Mouse (Mus musculus) common myeloid progenitor, adult 5-6 weeks (primary cell): ENCODE results near the gene Gm37240. TPM values are rescaled to one million over a fixed set of nuclear protein-coding genes. Genes with fewer than 3 reads are reported as not detected.

Experiments
- ATAC-seq: replicated peaks from 2 replicates; pipeline ENCODE4 v1.8.0; 2016; ENCODE audit warnings: low read depth, mild to moderate bottlenecking, moderate TSS enrichment, inconsistent platforms; ENCODE audit not compliant: poor library complexity, severe bottlenecking
- total RNA-seq: library from RNA; stranded (forward); fragments of 200-1000, 187-1606 nt; gene quantifications from 2 replicates; pipeline ENCODE4 v1.2.3, GENCODE M21; 2017

Gm37240 gene
- total RNA-seq, 1 experiment from 2014 or later = not detected

- no peak for ATAC-seq
Measured at GRCm38 (mm10) chr3:84512774-84513515, 1374.4 kb downstream of the Gm37240 start.

GRCm38 (mm10) chr3:84505193-84505592 is 1382.1 kb downstream of the Gm37240 start:
- ATAC-seq = no peak

DNA sequence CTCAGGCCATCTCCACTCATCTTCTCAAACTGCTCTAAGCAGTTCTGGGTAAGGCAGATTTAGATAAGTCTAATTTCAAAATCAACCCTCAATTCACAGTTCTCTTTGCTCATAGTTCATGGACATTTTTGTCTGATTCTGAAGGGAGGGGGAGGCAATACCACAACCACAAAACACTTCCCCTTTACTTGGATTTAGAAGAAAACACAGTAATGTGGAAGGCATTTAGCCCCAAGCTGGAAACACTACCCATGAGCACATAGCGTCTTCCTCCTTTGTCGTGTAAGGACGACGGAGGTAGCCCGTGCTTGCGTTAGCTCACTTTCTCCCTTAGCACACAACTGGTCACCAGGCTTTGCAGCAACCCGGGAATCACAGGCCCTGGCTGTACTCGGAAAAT is 1383.0 kb downstream of the Gm37240 start:
- peak; percentile 97 for ATAC-seq

GRCm38 (mm10) chr3:84502101-84502500 is 1385.2 kb downstream of the Gm37240 start:
- ATAC-seq = no peak

DNA sequence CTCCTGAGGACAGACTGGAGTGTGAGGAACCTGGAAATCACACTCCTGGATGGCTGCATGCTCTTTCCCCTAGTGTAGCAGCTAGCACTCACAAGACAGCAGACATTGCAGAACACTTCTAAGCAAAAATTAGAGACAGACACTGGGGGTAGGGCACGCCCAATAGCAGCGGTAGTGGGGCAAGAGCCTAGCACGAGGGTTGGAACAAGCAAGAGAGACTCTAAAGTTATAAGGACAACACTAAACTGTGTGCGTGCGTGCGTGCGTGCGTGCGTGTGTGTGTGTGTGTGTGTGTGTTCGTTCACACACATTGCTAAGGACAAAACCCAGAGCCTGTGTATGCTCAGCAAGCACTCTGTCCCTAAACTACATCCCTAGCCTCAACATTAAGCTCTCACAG is 1386.8 kb downstream of the Gm37240 start:
- no peak for ATAC-seq

DNA sequence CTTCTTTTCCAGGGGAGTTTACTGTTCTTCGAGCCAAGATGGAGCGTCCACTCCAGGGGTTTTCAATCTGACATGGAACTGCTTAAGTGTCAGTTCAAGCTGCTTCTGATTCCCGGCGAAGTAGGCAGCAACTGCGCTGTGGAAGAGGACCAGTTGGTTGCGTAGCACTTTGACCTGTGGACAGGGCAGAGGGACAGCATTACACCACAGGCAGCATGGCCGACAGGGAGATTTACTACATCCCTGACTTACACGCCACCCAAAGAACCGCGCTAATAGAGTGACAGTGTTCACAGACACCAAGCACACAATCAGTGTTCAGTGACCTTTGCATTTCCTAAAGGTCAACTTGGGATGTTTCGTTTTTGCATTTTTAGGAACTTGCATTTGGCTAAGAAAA is 1389.6 kb downstream of the Gm37240 start:
- no peak for ATAC-seq

DNA sequence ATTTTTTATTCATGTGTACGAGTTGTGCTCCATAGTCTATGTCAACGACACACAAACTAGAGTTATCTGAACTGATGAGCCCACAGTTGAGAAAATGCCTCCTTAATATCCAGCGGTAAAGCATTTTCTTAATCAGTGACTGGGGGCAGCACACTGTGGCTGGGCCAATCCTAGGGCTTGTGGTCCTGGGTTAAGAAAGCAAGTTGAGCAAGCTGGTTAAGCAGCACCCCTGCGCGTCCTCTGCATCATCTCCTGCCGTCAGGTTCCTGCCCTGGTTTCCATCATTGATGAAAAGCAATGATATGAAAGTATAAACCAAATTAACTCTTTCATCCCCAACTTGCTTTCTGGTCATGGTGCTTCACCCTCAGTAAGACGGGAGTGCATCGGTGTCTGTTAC is 1394.7 kb downstream of the Gm37240 start:
- ATAC-seq = 0 out of 2 replicates have a peak, but pooled peaks have one; percentile 27

- ATAC-seq = peak; percentile 93
Measured at GRCm38 (mm10) chr3:84492148-84492547, 1395.2 kb downstream of the Gm37240 start.

GRCm38 (mm10) chr3:84488716-84489115 is 1398.6 kb downstream of the Gm37240 start:
- no peak for ATAC-seq

DNA sequence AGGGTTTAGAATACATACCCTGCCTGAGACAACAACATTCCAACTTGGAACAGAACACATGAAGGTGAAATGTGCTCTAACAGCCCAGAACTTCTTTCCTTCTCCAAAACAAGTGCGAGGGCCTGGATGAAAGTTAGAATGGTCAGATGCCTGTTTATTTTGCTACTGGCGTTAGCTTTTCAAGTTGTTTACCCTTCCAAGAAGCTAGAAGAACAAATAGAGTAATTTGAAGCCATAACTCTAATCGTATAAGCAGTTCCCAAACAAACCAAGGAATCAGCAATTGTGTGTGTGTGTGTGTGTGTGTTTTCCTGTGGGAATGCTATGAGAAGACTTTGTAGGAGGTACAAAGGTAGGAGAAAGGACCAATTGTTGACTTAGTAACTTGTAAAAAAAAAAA is 1402.4 kb downstream of the Gm37240 start:
- ATAC-seq = no peak

DNA sequence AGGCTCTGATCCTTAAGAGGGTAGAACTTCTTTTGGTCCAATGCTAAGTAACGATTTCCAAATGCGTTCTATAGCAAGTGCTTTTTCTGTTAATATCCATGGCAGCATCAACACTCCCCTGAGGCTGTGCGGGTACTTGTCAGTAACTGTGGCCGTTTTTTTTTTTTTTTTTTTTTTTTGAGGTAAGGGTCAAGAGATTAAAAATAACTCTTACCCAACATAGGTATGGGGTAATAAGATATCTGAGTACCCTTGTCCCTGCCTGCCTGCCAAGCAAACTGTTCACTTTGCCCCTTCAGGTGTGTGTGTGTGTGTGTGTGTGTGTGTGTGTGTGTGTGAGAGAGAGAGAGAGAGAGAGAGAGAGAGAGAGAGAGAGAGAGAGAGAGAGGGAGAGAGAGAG is 1403.0 kb downstream of the Gm37240 start:
- no peak for ATAC-seq

DNA sequence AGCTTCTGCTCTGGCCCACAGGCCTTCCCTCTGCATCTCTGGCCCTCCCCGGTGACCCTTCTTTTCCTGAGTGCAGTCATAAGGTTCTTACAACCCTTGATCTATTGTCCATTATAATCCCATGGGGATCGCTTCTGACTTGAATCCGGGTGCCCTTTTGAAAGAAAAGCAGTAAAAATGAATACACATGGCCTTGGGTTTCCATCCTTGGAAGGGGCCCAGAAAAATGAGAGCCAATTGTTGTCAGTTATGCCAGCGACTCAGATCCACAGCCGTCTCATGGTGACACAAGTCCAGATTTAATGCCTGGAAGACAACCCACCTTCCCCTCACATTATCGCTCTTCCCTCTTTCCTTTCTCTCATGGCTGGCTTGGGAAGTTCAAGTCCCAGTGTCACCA is 1405.2 kb downstream of the Gm37240 start:
- no peak for ATAC-seq

GRCm38 (mm10) chr3:84481104-84481503 is 1406.2 kb downstream of the Gm37240 start:
- ATAC-seq = peak; percentile 55

DNA sequence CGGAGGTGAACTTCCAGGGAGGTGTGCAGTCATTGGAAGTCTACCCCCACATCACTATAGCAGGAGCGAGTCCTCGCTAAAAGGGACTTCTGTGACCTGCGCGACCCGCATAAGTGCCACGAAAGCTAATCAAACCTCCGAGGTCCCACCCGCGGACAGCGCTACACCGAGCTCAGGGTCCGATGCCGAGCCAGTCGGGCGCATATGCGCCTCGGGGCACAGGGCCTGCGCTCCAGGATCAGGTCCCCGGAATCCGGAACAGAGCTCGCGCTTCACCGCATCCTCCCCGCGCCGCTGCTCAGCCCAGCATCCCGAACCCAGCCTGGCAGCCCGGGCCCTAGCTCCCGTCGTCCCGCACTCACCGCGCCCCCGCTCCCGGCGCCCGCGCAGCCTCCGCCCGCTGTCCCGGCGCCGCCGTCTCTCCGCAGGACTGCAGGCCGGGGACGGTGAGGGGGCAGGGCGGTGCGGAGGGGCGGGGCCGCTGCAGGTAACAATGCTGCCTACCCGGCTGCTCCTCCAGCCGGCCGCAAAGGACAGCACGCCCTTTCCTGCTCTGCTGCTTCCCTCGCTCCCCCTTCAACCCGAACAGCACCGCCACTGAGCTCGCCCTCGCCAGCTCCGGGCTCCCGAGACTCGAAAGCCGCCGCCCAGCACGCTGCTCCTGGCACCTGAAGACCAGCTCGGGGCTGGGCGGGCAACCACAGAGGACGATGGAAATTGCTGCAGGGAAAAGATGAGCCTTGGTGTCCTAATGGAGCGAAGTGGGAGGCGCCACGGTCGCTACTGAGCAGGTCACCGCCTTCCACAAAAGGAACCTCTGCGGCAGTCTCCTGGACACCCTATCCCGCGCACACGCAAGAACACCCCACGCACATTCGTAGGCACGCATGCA is 1407.1 kb downstream of the Gm37240 start, which contains the start of gene Fhdc1:
TSS of gene Fhdc1 (minus strand) at position 424 of the 892 bp plus-strand sequence.
- peak; percentile 33 for ATAC-seq

- peak; percentile 40 for ATAC-seq
Measured at GRCm38 (mm10) chr3:84479293-84480005, 1407.9 kb downstream of the Gm37240 start.

DNA sequence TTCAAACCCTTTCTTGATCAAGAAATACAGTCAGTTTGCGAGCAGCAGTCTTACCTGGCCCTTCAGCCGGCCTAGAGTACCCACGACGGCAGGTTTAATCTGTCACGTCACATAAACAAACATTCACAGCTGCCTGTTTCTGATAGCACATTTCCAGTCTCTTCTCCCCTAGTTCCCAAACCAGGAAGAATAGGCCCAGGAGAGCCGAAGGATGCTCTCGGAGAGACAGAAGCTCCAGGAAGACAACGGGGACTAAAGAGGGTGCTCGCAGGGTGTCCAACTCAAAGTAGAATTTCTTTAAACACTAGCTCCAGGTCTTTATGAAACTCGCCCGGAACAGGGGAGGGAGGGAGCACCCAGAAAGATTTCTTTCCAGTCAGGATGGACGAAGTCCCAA is 1408.4 kb downstream of the Gm37240 start:
- ATAC-seq = no peak

DNA sequence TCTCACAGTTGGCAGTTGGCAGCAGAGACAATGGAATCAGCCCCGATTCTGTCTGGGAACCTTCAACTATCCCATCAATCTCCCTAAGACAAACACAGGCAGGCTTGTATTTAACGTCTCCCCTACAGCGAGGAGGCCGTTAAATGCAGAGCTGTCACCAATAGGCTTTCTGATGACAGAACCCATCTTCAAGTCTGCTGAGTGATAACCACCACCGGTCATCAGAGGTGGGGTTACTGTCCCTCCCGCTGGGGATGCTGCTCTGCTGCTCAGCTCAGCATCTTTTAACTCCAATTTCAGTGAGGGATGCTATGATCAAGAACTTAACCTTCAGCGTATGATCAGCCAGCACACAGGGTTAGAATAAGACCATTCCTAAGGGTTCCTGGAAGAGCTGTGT is 1409.1 kb downstream of the Gm37240 start:
- no peak for ATAC-seq

- no peak for ATAC-seq
Measured at GRCm38 (mm10) chr3:84477498-84477897, 1409.8 kb downstream of the Gm37240 start.

- ATAC-seq = no peak
Measured at GRCm38 (mm10) chr3:84474981-84475775, 1412.1 kb downstream of the Gm37240 start.

DNA sequence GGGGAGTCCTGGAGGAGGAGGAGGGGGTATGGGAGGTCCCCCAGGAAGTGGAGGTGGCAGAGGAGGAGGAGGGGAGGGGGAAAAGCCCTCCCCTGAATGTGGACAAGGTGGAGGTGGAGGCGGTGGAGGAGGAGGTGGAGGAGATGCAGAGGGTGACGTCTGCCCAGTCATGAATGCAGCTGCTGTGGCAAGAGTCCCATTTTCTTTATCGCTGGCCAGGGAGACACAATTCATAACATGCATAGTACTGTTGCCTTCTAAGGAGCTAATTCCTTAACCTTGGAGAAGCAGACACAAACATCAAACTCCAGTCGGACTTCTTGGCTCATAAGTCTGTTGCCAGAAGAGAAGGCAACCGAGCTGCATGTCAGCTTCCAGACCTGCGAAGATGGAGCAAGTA is 1412.9 kb downstream of the Gm37240 start:
- no peak for ATAC-seq
